Mouse (Mus musculus) bone marrow macrophage, adult 2 months (primary cell): ENCODE results near the gene Spem2. TPM values are rescaled to one million over a fixed set of nuclear protein-coding genes. Genes with fewer than 3 reads are reported as not detected.
"Not testable (repeated sequence)": the region's sequence is repeated elsewhere in the genome, so short reads cannot be mapped to it uniquely, and the experiment has no call there.

Experiments
- H3K27ac ChIP-seq: 2 replicates; pipeline ENCODE4 v1.5.1; 2012; ENCODE audit warnings: low read depth, low read length; ENCODE audit not compliant: insufficient read depth
- H3K4me1 ChIP-seq: 2 replicates; pipeline ENCODE4 v1.6.1; 2012; ENCODE audit warnings: low read length; ENCODE audit not compliant: control insufficient read depth, insufficient read depth
- H3K4me3 ChIP-seq: 2 replicates; pipeline ENCODE4 v1.5.1; 2012; ENCODE audit warnings: mild to moderate bottlenecking, low read length, moderate library complexity; ENCODE audit not compliant: insufficient read depth
- CTCF ChIP-seq: IDR thresholded peaks from 2 replicates; pipeline ENCODE4 v1.5.1; 2012; ENCODE audit warnings: low read depth, mild to moderate bottlenecking, low read length, moderate library complexity
- POLR2A ChIP-seq: IDR thresholded peaks from 2 replicates; pipeline ENCODE4 v1.6.1; 2012; ENCODE audit warnings: mild to moderate bottlenecking, low read depth, low read length, borderline replicate concordance
- polyA plus RNA-seq: library from polyadenylated mRNA; stranded (reverse); fragments of >200 nt; gene quantifications from 2 replicates; pipeline ENCODE4 v1.2.4, GENCODE M21; 2012; ENCODE audit not compliant: missing spikeins, insufficient read depth, insufficient read length

Spem2 gene
- polyA plus RNA-seq = not detected in 2 replicates

GRCm38 (mm10) chr11:69818365-69818764, at the start of gene Spem2:
Spem2 (minus strand) TSS chr11:69818465.
- Histone ChIP-seq H3K4me1 (no peaks in the 10 kb centered on the region), H3K4me3 (no peak within 1 kb of the TSS), H3K27ac (no peak within 1 kb of the TSS)
- no peak for TF ChIP-seq CTCF
- TF ChIP-seq POLR2A = no peak

GRCm38 (mm10) chr11:69867335-69867734, 49.1 kb upstream of the Spem2 start:
- H3K4me1 ChIP-seq = no peaks in the 10 kb centered on the region
- TF ChIP-seq CTCF (no peak), POLR2A (no peak)

GRCm38 (mm10) chr11:69865561-69865960, 47.3 kb upstream of the Spem2 start:
- Histone ChIP-seq H3K4me1 (no peaks in the 10 kb centered on the region), H3K27ac (no peak overlapping the region), H3K4me3 (no peak overlapping the region)
- TF ChIP-seq CTCF (no peak), POLR2A (no peak)

More at GRCm38 (mm10) chr11:69867335-69867734, 49.1 kb upstream of the Spem2 start:
- Histone ChIP-seq H3K4me3 (no peak overlapping the region), H3K27ac (no peak overlapping the region)

- Histone ChIP-seq H3K27ac (no peak overlapping the region), H3K4me1 (no peaks in the 10 kb centered on the region), H3K4me3 (no peak overlapping the region)
- TF ChIP-seq POLR2A (no peak), CTCF (no peak)
Observed at GRCm38 (mm10) chr11:69864138-69864860, 46.0 kb upstream of the Spem2 start.

GRCm38 (mm10) chr11:69863729-69864128, 45.5 kb upstream of the Spem2 start:
- not testable (repeated sequence) for H3K27ac ChIP-seq, H3K4me3 ChIP-seq, H3K4me1 ChIP-seq

- Histone ChIP-seq H3K4me1 (no peaks in the 10 kb centered on the region), H3K27ac (no peak within 1 kb of the TSS), H3K4me3 (no peak within 1 kb of the TSS)
- TF ChIP-seq POLR2A = no peak
Observed at GRCm38 (mm10) chr11:69858113-69858998, 40.1 kb upstream of the Spem2 start, which contains the start of gene Tnk1. Tnk1 (minus strand) TSS chr11:69858730.

GRCm38 (mm10) chr11:69855347-69855746, 37.1 kb upstream of the Spem2 start:
- no peak overlapping the region for H3K27ac ChIP-seq
- TF ChIP-seq POLR2A (no peak), CTCF (no peak)
- H3K4me3 ChIP-seq = no peak overlapping the region
- no peaks in the 10 kb centered on the region; the same call in 1 of the 2 replicates for H3K4me1 ChIP-seq

- Histone ChIP-seq H3K27ac (no peak overlapping the region), H3K4me1 (peaks cover 4% of the 10 kb centered on the region), H3K4me3 (no peak overlapping the region)
- no peak for TF ChIP-seq CTCF
- TF ChIP-seq POLR2A = no peak
Observed at GRCm38 (mm10) chr11:69854680-69855079, 36.4 kb upstream of the Spem2 start.

- Histone ChIP-seq H3K27ac (no peak overlapping the region), H3K4me1 (peaks cover 9% of the 10 kb centered on the region), H3K4me3 (no peak overlapping the region)
- no peak for TF ChIP-seq CTCF
- TF ChIP-seq POLR2A = no peak
Observed at GRCm38 (mm10) chr11:69853994-69854393, 35.7 kb upstream of the Spem2 start.

GRCm38 (mm10) chr11:69850754-69851153, 32.5 kb upstream of the Spem2 start:
- TF ChIP-seq CTCF = no peak
- TF ChIP-seq POLR2A = no peak
- Histone ChIP-seq H3K4me1 (peaks cover 20% of the 10 kb centered on the region), H3K4me3 (no peak overlapping the region), H3K27ac (no peak overlapping the region)
